Mouse (Mus musculus): ENCODE measurements around the gene Haghl. TPM values are rescaled to one million over a fixed set of nuclear protein-coding genes. Genes with fewer than 3 reads are reported as not detected.
"Not testable (repeated sequence)": the region's sequence is repeated elsewhere in the genome, so short reads cannot be mapped to it uniquely, and the experiment has no call there.

The Haghl gene
- total RNA-seq, 2 experiments from 2014 or later, result 51.4 to 53.4 TPM

DNA sequence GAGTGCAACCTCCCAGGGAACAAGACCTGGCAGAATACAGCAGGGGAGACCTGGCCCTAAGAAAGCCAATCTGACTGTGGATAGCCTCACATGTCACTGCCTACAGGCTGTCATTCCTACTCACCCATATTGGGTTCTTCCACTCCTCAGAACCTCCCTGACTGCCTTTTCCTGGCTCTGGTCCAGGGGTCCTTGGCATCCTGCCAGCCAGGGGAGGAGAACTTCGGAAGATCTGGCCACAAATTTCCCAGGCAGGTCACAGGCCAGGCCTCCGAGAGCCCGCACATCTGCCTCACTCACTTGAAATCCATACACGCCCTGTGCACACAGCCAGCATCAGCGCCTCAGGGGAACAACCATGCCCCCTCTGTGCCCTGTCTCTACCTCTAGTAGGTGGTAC, 34.0 kb downstream of the Haghl start:
- peak; percentile 64 to 72 for DNase-seq (ENCODE audit: low spot score in 2 of 2)

DNA sequence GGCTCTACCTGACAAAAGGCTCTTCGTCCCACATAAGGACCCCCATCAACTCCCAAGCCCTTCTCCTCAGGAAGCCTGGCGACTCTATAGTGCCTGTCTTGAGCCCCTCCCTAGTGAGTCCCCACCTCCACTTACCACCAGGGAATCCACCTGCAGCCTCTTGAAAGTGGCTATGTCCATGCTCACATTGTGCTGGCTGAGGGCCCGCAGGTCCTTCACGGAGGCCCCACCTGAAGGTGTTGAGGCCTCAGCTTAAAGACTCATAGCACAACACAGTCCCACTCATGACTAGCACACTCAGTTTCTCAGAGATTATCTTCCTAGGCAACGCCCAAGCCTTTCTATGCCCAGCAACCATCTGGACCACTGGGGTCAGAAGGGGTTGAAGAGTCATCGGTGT, 36.2 kb downstream of the Haghl start:
- DNase-seq (ENCODE audit: low spot score in 2 of 2), result no peak

DNA sequence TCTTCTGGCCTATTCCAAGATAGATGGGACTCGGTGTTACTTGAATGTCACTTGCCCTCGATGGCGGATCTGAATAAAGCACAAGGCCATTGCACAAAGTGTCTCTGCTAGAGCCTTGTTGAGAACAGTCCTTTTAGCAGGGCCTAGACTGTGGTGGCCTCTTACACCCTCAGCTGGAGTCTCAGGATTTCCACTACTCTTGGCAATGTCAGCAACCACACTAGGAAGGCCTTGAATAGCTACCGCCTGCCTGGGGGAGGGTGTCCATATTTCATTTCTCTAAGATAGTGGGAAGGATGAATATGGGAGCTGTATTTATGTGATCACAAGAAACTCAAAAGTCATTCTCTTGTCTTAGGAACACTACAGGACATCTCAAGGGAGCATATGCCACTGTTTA, 37.2 kb downstream of the Haghl start:
- no peak for DNase-seq (ENCODE audit: low spot score in 2 of 2)

DNA sequence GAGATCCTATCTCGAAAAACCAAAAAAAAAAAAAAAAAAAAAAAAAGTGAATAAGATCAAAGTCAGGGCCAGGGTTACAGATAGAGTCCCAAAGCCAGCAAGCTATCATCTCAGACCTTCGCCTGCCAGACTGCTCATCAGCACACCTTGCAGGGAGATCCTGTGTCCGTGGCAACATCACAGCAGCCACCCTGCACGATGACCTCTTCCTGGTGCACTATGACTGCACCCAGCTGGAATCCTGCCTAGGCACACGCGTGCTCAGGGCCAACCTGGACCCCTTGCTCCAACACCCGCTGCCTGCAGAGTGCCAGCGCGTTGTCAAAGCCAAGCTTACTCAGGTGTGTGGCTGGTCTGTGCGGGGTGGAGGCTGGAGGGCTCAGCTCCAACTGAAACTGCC, 41.2 kb downstream of the Haghl start:
- no peak for DNase-seq (ENCODE audit: low spot score in 2 of 2)

DNA sequence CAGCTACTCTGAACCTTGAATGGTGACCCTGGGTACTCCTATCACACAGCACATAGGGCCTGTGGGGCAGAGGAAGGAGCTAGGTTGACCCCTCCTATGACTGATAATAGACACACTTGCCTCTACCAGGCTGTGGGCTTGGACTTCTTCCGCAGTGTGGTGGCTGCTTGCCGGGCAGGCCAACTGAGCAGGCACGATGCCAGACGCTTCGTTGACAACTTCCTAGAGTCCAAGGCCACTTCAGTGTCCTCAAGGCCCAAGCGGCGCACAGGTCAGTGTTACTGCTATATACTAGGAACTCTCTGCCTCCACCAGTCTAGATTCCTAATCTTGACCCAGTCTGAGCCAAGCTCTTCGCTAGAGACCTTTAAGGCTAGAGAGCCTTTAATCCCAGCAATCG, 41.6 kb downstream of the Haghl start:
- DNase-seq (ENCODE audit: low spot score in 2 of 2), result no peak

DNA sequence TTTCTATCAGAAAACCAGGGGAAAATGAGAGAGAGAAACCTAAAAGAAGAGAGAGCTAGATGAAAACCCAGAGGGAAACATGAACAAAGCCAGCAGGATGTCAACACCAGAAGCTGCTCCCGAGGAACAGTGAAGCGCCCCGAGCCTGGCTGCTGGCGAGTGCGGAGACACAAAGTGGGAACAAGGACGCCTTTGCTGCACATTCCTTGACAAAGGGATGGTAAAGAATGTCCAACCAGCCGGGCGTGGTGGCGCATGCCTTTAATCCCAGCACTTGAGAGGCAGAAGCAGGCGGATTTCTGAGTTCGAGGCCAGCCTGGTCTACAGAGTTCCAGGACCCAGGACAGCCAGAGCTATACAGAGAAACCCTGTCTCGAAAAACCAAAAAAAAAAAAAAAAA, 44.0 kb downstream of the Haghl start:
- DNase-seq (ENCODE audit: low spot score in 2 of 2), result not testable (repeated sequence)

DNA sequence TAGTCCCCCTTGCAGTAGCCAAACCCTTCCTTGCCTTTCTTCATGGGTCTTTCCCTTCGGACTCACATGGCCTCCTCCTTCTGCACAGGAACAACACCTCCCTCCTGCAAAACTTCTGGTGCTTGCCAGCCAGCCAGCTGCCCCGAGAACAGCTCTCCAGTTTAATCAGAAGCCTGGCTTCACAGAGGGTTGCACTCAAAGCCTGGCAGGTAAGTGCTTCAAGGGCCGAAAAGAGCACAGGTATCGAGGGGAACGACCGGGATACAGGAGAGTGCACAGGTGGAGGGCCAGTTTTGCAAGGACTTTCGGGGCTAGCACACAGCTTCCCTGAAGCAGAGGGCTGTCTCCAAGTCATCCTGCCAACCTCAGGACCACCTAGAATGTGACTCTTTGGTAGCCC, 46.6 kb downstream of the Haghl start:
- no peak for DNase-seq (ENCODE audit: low spot score in 2 of 2)

DNA sequence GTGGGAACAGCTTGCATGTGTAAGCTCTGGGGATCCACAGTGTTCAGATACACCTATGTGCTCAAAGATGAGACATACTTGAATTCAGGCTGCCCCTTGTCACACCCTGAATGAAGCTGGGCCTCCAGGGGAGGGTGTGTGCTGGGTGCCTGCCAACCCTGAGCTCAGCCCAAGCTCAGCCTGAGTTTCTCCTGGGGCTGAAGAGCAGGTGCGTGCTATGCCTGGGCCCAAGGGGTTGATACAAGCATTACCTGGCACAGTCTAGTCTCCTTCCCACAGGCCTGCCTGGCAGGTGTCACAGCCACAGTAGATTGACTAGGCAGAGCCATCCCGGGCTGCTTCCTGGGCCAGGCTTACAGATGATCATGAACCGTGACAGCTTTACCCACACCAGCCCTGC, 49.7 kb downstream of the Haghl start, which contains the start of gene Mslnl:
Mslnl (plus strand) TSS at position 298 of the 400 bp plus-strand sequence.
- no peak for DNase-seq (ENCODE audit: low spot score in 2 of 2)

DNA sequence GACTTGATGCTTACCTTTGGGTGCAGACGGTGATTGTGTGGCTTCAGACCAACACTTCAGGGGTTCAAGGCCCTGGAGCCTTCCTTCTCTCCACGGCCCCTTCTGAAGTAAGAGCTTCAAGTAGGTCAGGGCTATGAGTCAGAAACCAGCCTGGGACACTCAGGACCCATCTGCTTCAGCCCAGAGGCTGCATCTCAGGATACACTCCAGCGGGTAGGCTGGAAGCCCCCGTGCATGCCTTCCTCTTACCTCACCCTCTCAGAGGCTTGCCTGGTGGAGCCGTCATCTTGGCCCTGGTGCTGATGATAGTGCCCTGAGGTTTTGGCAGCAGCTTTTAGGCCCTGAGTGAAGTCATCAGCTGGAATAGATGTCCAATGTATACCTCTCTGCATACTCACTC, 50.2 kb downstream of the Haghl start:
- no peak for DNase-seq (ENCODE audit: low spot score in 2 of 2)

DNA sequence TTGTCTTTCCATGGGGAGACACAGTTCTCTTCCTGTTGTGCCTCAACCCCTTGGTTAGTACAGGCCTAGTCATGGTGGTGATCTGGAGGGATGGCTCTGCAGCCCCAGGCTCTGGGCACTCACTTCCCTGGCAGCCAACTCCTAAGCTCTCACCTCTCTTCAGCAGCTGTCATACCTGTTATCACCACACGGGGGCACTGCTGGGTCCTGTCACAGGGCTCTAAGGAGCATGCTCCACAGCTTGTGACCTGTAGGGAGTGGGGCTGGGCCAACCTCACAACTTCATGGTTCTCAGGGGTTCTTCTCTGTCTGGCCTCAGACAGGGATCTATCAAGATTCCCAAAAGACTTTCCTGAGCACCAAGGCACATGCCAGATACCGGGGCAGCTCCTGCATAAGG, 53.4 kb downstream of the Haghl start:
- peak; percentile 71 to 76 for DNase-seq (ENCODE audit: low spot score in 2 of 2)

Small RNA genes within 50 kb of the gene (microRNA-seq; reads per million reads assigned to microRNA genes)
- gene Gm25083 (not detected), gene Mir3082 (1.1 reads per million), gene Mir6966 (not detected)

Other genes with a start within 250 kb of the Haghl start
- 1 to 10 TPM; 2.4 TPM for gene Sox8, start 215.0 kb downstream of the Haghl start, total RNA-seq (2021)
- gene Lmf1, start 206.6 kb downstream of the Haghl start, total RNA-seq (2021), result 10 to 100 TPM; 32.4 to 34.3 TPM
- gene Gng13, start 68.5 kb downstream of the Haghl start, total RNA-seq (2021), result 1 to 10 TPM in 1 of 2 experiments, not detected in 1; 1.8 TPM
- 10 to 100 TPM; 16.2 to 17.7 TPM for gene Chtf18, start 58.3 kb downstream of the Haghl start, total RNA-seq (2021)
- 10 to 100 TPM; 16.6 to 18.2 TPM for gene Rpusd1, start 58.0 kb downstream of the Haghl start, total RNA-seq (2021)
- not detected for gene Mslnl, start 49.6 kb downstream of the Haghl start, total RNA-seq (2021)
- 10 to 100 TPM; 16.3 to 19.1 TPM for gene Msln, start 31.3 kb downstream of the Haghl start, total RNA-seq (2021)
- 10 to 100 TPM; 39.5 to 40.8 TPM for gene Narfl, start 11.9 kb downstream of the Haghl start, total RNA-seq (2021)
- gene Ccdc78, start 907 bp upstream of the Haghl start, total RNA-seq (2021), result under 1 TPM in 1 of 2 experiments, not detected in 1; 0.22 TPM
- gene Fam173a, start 7.2 kb upstream of the Haghl start, total RNA-seq (2021), result 10 to 100 TPM; 89.1 to 93.5 TPM
- gene AC134908.4, start 10.0 kb upstream of the Haghl start, total RNA-seq (2021), result not detected
- gene Metrn, start 11.5 kb upstream of the Haghl start, total RNA-seq (2021), result 10 to 100 TPM; 71.1 to 74.5 TPM
- 10 to 100 TPM; 24.8 to 26.9 TPM for gene Fbxl16, start 23.4 kb upstream of the Haghl start, total RNA-seq (2021)
- gene Wdr24, start 38.0 kb upstream of the Haghl start, total RNA-seq (2021), result 10 to 100 TPM; 27.8 to 31.0 TPM
- gene Jmjd8, start 43.2 kb upstream of the Haghl start, total RNA-seq (2021), result 10 to 100 TPM; 72.9 to 81.8 TPM
- gene Stub1, start 47.7 kb upstream of the Haghl start, total RNA-seq (2021), result 100 to 1,000 TPM; 210 to 213 TPM
- gene Rhbdl1, start 51.6 kb upstream of the Haghl start, total RNA-seq (2021), result 10 to 100 TPM; 19.3 to 21.4 TPM
- gene Gm20683, start 56.1 kb upstream of the Haghl start, total RNA-seq (2021), result 10 to 100 TPM; 13.2 to 15.5 TPM
- 10 to 100 TPM; 89.6 to 95.0 TPM for gene Rhot2, start 59.2 kb upstream of the Haghl start, total RNA-seq (2021)
- gene Wdr90, start 75.8 kb upstream of the Haghl start, total RNA-seq (2021), result 10 to 100 TPM; 53.1 to 58.9 TPM
- gene Mcrip2, start 83.1 kb upstream of the Haghl start, total RNA-seq (2021), result 100 to 1,000 TPM; 193 to 209 TPM
- 10 to 100 TPM; 80.4 to 81.3 TPM for gene Mettl26, start 89.4 kb upstream of the Haghl start, total RNA-seq (2021)
- 1 to 10 TPM; 5.1 to 5.2 TPM for gene Wfikkn1, start 95.2 kb upstream of the Haghl start, total RNA-seq (2021)
- 10 to 100 TPM; 36.4 to 38.1 TPM for gene Rab40c, start 134.1 kb upstream of the Haghl start, total RNA-seq (2021)
- gene Pigq, start 159.3 kb upstream of the Haghl start, total RNA-seq (2021), result 100 to 1,000 TPM in 1 of 2 experiments, 10 to 100 TPM in 1; 97.7 to 115 TPM
- 1 to 10 TPM in 1 of 2 experiments, under 1 TPM in 1; 0.54 to 1.5 TPM for gene Nhlrc4, start 159.3 kb upstream of the Haghl start, total RNA-seq (2021)
- gene A930017K11Rik, start 166.9 kb upstream of the Haghl start, total RNA-seq (2021), result 1 to 10 TPM in 1 of 2 experiments, not detected in 1; 1.1 TPM
- 10 to 100 TPM; 24.0 to 24.2 TPM for gene Capn15, start 200.1 kb upstream of the Haghl start, total RNA-seq (2021)

Measured in adrenal gland, postnatal 4 days (tissue).